Mouse (Mus musculus) CH12.LX (cell line): ENCODE data around the gene Plpp3. TPM values are rescaled to one million over a fixed set of nuclear protein-coding genes. Genes with fewer than 3 reads are reported as not detected.

Source experiments
- DNase-seq: peaks from one replicate; pipeline ENCODE4 v3.0.0-alpha.2; 2013; ENCODE audit errors: extremely low read depth
- H3K27ac ChIP-seq: 2 replicates; pipeline ENCODE4 v1.5.1; 2012; ENCODE audit warnings: low read depth, mild to moderate bottlenecking, control low read depth, moderate library complexity; ENCODE audit not compliant: insufficient read depth
- H3K27me3 ChIP-seq: replicated peaks from 2 replicates; pipeline ENCODE3; 2012; ENCODE audit warnings: inconsistent platforms
- H3K36me3 ChIP-seq, 2 experiments: replicated peaks in 1 of 2; 2 replicates each; pipeline versions ENCODE3 to v1.6.1; 2012; ENCODE audit warnings: inconsistent platforms in 1 of 2, low read length in 1 of 2, mild to moderate bottlenecking in 1 of 2, mixed read lengths in 1 of 2, moderate library complexity in 1 of 2; ENCODE audit not compliant: control insufficient read depth in 1 of 2, insufficient read depth in 1 of 2
- H3K4me1 ChIP-seq, 2 experiments: 2 replicates each; pipeline ENCODE4 v1.6.1; 2012; ENCODE audit warnings: inconsistent platforms in 1 of 2, moderate library complexity in 1 of 2; ENCODE audit not compliant: insufficient read depth in 2 of 2, control insufficient read depth in 1 of 2
- H3K4me2 ChIP-seq: 2 replicates; pipeline ENCODE4 v1.6.1; 2012; ENCODE audit warnings: low read depth, mild to moderate bottlenecking, control low read depth; ENCODE audit not compliant: poor library complexity, insufficient read depth, severe bottlenecking
- H3K4me3 ChIP-seq, 3 experiments: fragments of 150-350 bp in 1 of 3; sonication (generic) in 1 of 3; replicated peaks in 1 of 3; 2 replicates each; pipeline versions ENCODE3 to v1.5.1; 2011 to 2012; ENCODE audit warnings: low read depth in 2 of 3, low read length in 2 of 3, mild to moderate bottlenecking in 2 of 3, moderate library complexity in 2 of 3, control low read depth in 1 of 3, improper control_type of control experiment in 1 of 3, inconsistent platforms in 1 of 3, mixed read lengths in 1 of 3; ENCODE audit not compliant: poor library complexity in 1 of 3
- H3K79me2 ChIP-seq: replicated peaks from 2 replicates; pipeline ENCODE4 v1.6.1; 2012; ENCODE audit warnings: mild to moderate bottlenecking, moderate library complexity; ENCODE audit not compliant: control insufficient read depth, poor library complexity, insufficient read depth, severe bottlenecking; ENCODE audit errors: extremely low read depth
- H3K9ac ChIP-seq: 2 replicates; pipeline ENCODE4 v1.6.1; 2012; ENCODE audit warnings: low read depth, mild to moderate bottlenecking, control low read depth, moderate library complexity; ENCODE audit not compliant: insufficient read depth
- H3K9me3 ChIP-seq: replicated peaks from 2 replicates; pipeline ENCODE3; 2012; ENCODE audit warnings: low read length, inconsistent platforms, mixed read lengths
- E2F4 ChIP-seq: IDR thresholded peaks from 2 replicates; pipeline ENCODE4 v1.6.1; 2011; ENCODE audit warnings: low read depth, low read length, improper control_type of control experiment; ENCODE audit not compliant: insufficient replicate concordance
- GABPA ChIP-seq: IDR thresholded peaks from 2 replicates; pipeline ENCODE4 v1.6.1; 2012; ENCODE audit warnings: low read depth, low read length, improper control_type of control experiment, inconsistent platforms; ENCODE audit not compliant: insufficient replicate concordance
- HCFC1 ChIP-seq: IDR thresholded peaks from 2 replicates; pipeline ENCODE4 v1.6.1; 2012; ENCODE audit warnings: low read depth, mild to moderate bottlenecking, inconsistent platforms, low read length, improper control_type of control experiment
- JUN ChIP-seq: IDR thresholded peaks from 2 replicates; pipeline ENCODE4 v1.6.1; 2011; ENCODE audit warnings: low read depth, mild to moderate bottlenecking, low read length, improper control_type of control experiment, moderate library complexity; ENCODE audit not compliant: insufficient read depth
- KAT2A ChIP-seq: IDR thresholded peaks from 2 replicates; pipeline ENCODE4 v1.6.1; 2012; ENCODE audit warnings: low read length, improper control_type of control experiment, inconsistent platforms; ENCODE audit not compliant: insufficient replicate concordance
- MAFK ChIP-seq: IDR thresholded peaks from 2 replicates; pipeline ENCODE4 v1.6.1; 2011; ENCODE audit warnings: low read length, improper control_type of control experiment; ENCODE audit not compliant: insufficient replicate concordance
- MAZ ChIP-seq: IDR thresholded peaks from 2 replicates; pipeline ENCODE4 v1.6.1; 2012; ENCODE audit warnings: low read depth, mild to moderate bottlenecking, inconsistent platforms, low read length, improper control_type of control experiment, moderate library complexity
- NELFE ChIP-seq: IDR thresholded peaks from 2 replicates; pipeline ENCODE4 v1.6.1; 2011; ENCODE audit warnings: low read depth, low read length, improper control_type of control experiment
- NRF1 ChIP-seq: IDR thresholded peaks from 2 replicates; pipeline ENCODE4 v1.6.1; 2014; ENCODE audit warnings: low read depth, mild to moderate bottlenecking, inconsistent platforms, low read length, improper control_type of control experiment, moderate library complexity
- PAX5 ChIP-seq: IDR thresholded peaks from 2 replicates; pipeline ENCODE4 v1.6.1; 2012; ENCODE audit warnings: low read length, inconsistent platforms, mixed read lengths
- POLR2AphosphoS2 ChIP-seq: IDR thresholded peaks from 2 replicates; pipeline ENCODE4 v1.6.1; 2011; ENCODE audit warnings: low read depth, low read length, improper control_type of control experiment
- RAD21 ChIP-seq: IDR thresholded peaks from 2 replicates; pipeline ENCODE4 v1.6.1; 2011; ENCODE audit warnings: low read depth, mild to moderate bottlenecking, low read length, improper control_type of control experiment, moderate library complexity
- RCOR1 ChIP-seq: conservative IDR thresholded peaks from 2 replicates; pipeline ENCODE4 v1.6.1; 2012; ENCODE audit warnings: low read depth, mild to moderate bottlenecking, inconsistent platforms, low read length, improper control_type of control experiment
- SIN3A ChIP-seq: IDR thresholded peaks from 2 replicates; pipeline ENCODE4 v1.6.1; 2012; ENCODE audit warnings: low read length, improper control_type of control experiment, inconsistent platforms
- TCF12 ChIP-seq: IDR thresholded peaks from 2 replicates; pipeline ENCODE4 v1.6.1; 2014; ENCODE audit warnings: low read depth, mild to moderate bottlenecking, inconsistent platforms, low read length, improper control_type of control experiment
- UBTF ChIP-seq: IDR thresholded peaks from 2 replicates; pipeline ENCODE4 v1.6.1; 2012; ENCODE audit warnings: low read depth, mild to moderate bottlenecking, inconsistent platforms, low read length, improper control_type of control experiment, moderate library complexity
- USF2 ChIP-seq: conservative IDR thresholded peaks from 2 replicates; pipeline ENCODE4 v1.6.1; 2011; ENCODE audit warnings: low read depth, low read length, improper control_type of control experiment
- ZKSCAN1 ChIP-seq: IDR thresholded peaks from 2 replicates; pipeline ENCODE4 v1.6.1; 2012; ENCODE audit warnings: low read depth, inconsistent platforms, low read length, improper control_type of control experiment, borderline replicate concordance
- ZMIZ1 ChIP-seq: IDR thresholded peaks from 2 replicates; pipeline ENCODE4 v1.6.1; 2012; ENCODE audit warnings: low read depth, mild to moderate bottlenecking, inconsistent platforms, low read length, improper control_type of control experiment
- ZNF384 ChIP-seq: IDR thresholded peaks from 2 replicates; pipeline ENCODE4 v1.6.1; 2012; ENCODE audit warnings: low read depth, low read length, improper control_type of control experiment, inconsistent platforms
- dilution Hi-C: fragments of 300-500 bp; cut with MboI; formaldehyde crosslinking; loops from 2 replicates; pipeline ENCODE4 v1.14.3; 2020; ENCODE audit warnings: low sequenced_read_pairs; ENCODE audit not compliant: extremely low pct_unique_long_range_greater_than_20kb, extremely low pct_ligation_motif_present
- in situ Hi-C: fragments of 300-500 bp; cut with MboI; formaldehyde crosslinking; loops from 3 replicates; pipeline ENCODE4 v1.14.3; 2019; ENCODE audit warnings: low sequenced_read_pairs, low pct_ligation_motif_present, low pct_unique_long_range_greater_than_20kb, mixed read lengths
- polyA plus RNA-seq: library from polyadenylated mRNA; unstranded; fragments of >175 nt; gene quantifications from 2 replicates; pipeline ENCODE4 v1.2.1, GENCODE M21; 2012; ENCODE audit warnings: low read depth; ENCODE audit not compliant: insufficient read length
- total RNA-seq, 2 experiments: library from RNA; depleted of rRNA; stranded (reverse); fragments of 300-350 nt in 1 of 2; fragments of >200 nt in 1 of 2; gene quantifications; 2 replicates each; pipeline ENCODE4 v1.2.3; 2012 to 2014

Gene Plpp3
- total and polyA plus RNA-seq, 3 experiments, result 0.34 to 1.6 (median 1.2) TPM

DNA sequence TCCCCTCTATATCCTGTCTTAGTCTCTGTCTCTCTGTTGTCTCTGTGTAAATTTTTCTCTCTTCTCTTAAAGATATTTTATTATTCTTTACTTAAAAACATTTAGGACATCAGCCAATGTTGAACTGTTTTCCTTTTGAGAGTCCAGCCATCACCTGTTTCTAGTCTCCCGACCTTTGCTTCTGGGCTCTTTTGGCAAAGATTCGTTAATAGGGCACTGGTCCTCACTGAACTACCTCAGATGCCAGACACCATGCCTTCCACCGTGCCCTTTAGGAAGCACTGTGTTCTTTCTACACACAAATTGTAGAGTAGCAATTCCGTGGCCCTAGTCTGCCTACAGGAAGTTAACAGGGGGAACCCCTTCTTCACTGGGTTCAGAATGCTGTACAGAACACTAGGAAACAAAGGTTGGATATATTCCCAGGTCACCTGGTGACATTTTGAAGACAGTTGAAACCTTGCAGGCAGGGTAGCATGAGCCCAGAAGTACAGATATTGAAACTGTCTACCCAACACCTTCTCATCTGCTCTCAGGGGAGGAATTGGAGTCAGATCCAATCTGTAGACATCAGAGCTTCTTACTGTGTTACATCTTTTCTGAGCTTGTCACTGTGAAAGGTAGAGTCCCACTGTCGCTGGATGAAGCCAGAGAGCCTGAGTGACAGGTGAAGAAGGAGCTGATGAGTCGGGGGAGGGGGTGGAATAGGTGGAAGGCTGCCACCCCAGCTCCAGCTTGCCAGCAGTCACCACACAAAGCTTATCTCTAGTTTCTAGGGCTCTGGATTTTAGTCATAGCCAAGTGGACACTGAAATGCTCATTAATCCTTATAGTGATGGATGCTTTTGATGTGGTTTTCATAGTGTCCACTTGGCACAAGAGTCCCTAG lies 96.5 kb downstream of the Plpp3 start:
- no peak for DNase-seq
- Histone ChIP-seq H3K4me2 (peak overlapping the region; percentile 85), H3K79me2 (no peaks in the 10 kb centered on the region), H3K36me3 (no peaks in the 10 kb centered on the region), H3K4me3 (no peak overlapping the region)
- in situ Hi-C loops (no loop called here), dilution Hi-C loops (no loop called here)
- TF ChIP-seq MAFK (no peak), JUN (no peak), MAZ (no peak), TCF12 (no peak), ZNF384 (no peak), HCFC1 (no peak), NRF1 (no peak), SIN3A (no peak), ZKSCAN1 (no peak), USF2 (no peak), POLR2AphosphoS2 (no peak), UBTF (no peak), RAD21 (no peak), RCOR1 (no peak), E2F4 (no peak), GABPA (no peak), ZMIZ1 (no peak), NELFE (no peak), PAX5 (no peak), KAT2A (no peak)
- TF ChIP-seq, all 38 proteins: peak for 0
- Histone ChIP-seq H3K9me3 (no peaks in the 10 kb centered on the region), H3K4me1 (peaks cover 16 to 61% of the 10 kb centered on the region in 2 experiments), H3K9ac (peak overlapping the region; percentile 13; the same call in 1 of the 2 replicates), H3K27me3 (no peaks in the 10 kb centered on the region), H3K27ac (no peak overlapping the region)
